Mouse (Mus musculus) small intestine, adult 2 months (tissue): Measurements from ENCODE around the gene Tmem181a.
"Not testable (repeated sequence)": the region's sequence is repeated elsewhere in the genome, so short reads cannot be mapped to it uniquely, and the experiment has no call there.

ENCODE experiments used
- CTCF ChIP-seq: fragments of 200-500 bp; IDR thresholded peaks from 2 replicates; pipeline ENCODE4 v1.5.1; 2012; ENCODE audit warnings: low read depth, mild to moderate bottlenecking, control low read depth, inconsistent platforms, low read length, moderate library complexity, mixed read lengths; ENCODE audit not compliant: insufficient replicate concordance, insufficient read length; ENCODE audit errors: extremely low read depth
- POLR2A ChIP-seq: fragments of 200-500 bp; IDR thresholded peaks from 2 replicates; pipeline ENCODE4 v1.6.1; 2012; ENCODE audit warnings: low read depth, mild to moderate bottlenecking, control low read depth, inconsistent platforms, low read length, moderate library complexity

GRCm38 (mm10) chr17:6316379-6317126, 59.9 kb downstream of the Tmem181a start:
- not testable (repeated sequence) for TF ChIP-seq CTCF, POLR2A
